Mouse (Mus musculus): Measurements from ENCODE around the gene Dennd1a. TPM values are rescaled to one million over a fixed set of nuclear protein-coding genes. Genes with fewer than 3 reads are reported as not detected.

Gene Dennd1a
- polyA plus RNA-seq, 1 experiment: 36.2 TPM

- Histone ChIP-seq H3K27me3 (replicated peaks; ENCODE audit: control insufficient read depth, insufficient read depth, low read length) (no peaks in the 10 kb centered on the region), H3K4me3 (ENCODE audit: insufficient read depth, low read depth, low read length) (no peak overlapping the region), H3K4me1 (ENCODE audit: control insufficient read depth, insufficient read depth, low read length) (peaks cover 20% of the 10 kb centered on the region), H3K27ac (ENCODE audit: insufficient read depth, low read depth, low read length) (no peak overlapping the region), H3K36me3 (ENCODE audit: control insufficient read depth, insufficient read depth, low read length) (no peaks in the 10 kb centered on the region)
- DNase-seq: peak; percentile 41
- WGBS: 78% methylated on average over 4 of the region's 4 CpGs
- no peak for TF ChIP-seq CTCF (conservative IDR thresholded peaks at IDR 0.05; ENCODE audit: insufficient read depth, insufficient read length, low read depth, low read length)
- no peak for TF ChIP-seq POLR2A (IDR thresholded peaks at IDR 0.05; ENCODE audit: low read depth, low read length)
Observed at GRCm38 (mm10) chr2:38099120-38099773, 187.9 kb downstream of the Dennd1a start.

GRCm38 (mm10) chr2:38097469-38097868, 189.7 kb downstream of the Dennd1a start:
- TF ChIP-seq POLR2A (IDR thresholded peaks at IDR 0.05; ENCODE audit: low read depth, low read length): no peak
- no peak for TF ChIP-seq CTCF (conservative IDR thresholded peaks at IDR 0.05; ENCODE audit: insufficient read depth, insufficient read length, low read depth, low read length)
- no peaks in the 10 kb centered on the region for H3K36me3 ChIP-seq (ENCODE audit: control insufficient read depth, insufficient read depth, low read length)
- WGBS: 94% methylated on average over 3 of the region's 3 CpGs
- no peak overlapping the region for H3K4me3 ChIP-seq (ENCODE audit: insufficient read depth, low read depth, low read length)
- DNase-seq: no peak
- H3K4me1 ChIP-seq (ENCODE audit: control insufficient read depth, insufficient read depth, low read length): peaks cover 23% of the 10 kb centered on the region
- H3K27ac ChIP-seq (ENCODE audit: insufficient read depth, low read depth, low read length): no peak overlapping the region
- no peaks in the 10 kb centered on the region for H3K27me3 ChIP-seq (replicated peaks; ENCODE audit: control insufficient read depth, insufficient read depth, low read length)

- DNase-seq: peak; percentile 41
- Histone ChIP-seq H3K27me3 (replicated peaks; ENCODE audit: control insufficient read depth, insufficient read depth, low read length) (no peaks in the 10 kb centered on the region), H3K36me3 (ENCODE audit: control insufficient read depth, insufficient read depth, low read length) (no peaks in the 10 kb centered on the region), H3K27ac (ENCODE audit: insufficient read depth, low read depth, low read length) (0 out of 2 replicates have a peak overlapping the region, but pooled peaks have one; percentile 20), H3K4me1 (ENCODE audit: control insufficient read depth, insufficient read depth, low read length) (peaks cover 23% of the 10 kb centered on the region), H3K4me3 (ENCODE audit: insufficient read depth, low read depth, low read length) (no peak overlapping the region)
- TF ChIP-seq POLR2A (IDR thresholded peaks at IDR 0.05; ENCODE audit: low read depth, low read length) (no peak), CTCF (conservative IDR thresholded peaks at IDR 0.05; ENCODE audit: insufficient read depth, insufficient read length, low read depth, low read length) (no peak)
Observed at GRCm38 (mm10) chr2:38096328-38096727, 190.9 kb downstream of the Dennd1a start.

- H3K27ac ChIP-seq (ENCODE audit: insufficient read depth, low read depth, low read length): no peak overlapping the region
- peaks cover 23% of the 10 kb centered on the region for H3K4me1 ChIP-seq (ENCODE audit: control insufficient read depth, insufficient read depth, low read length)
- H3K36me3 ChIP-seq (ENCODE audit: control insufficient read depth, insufficient read depth, low read length): no peaks in the 10 kb centered on the region
- no peak for DNase-seq
- WGBS: 67% methylated on average over 2 of the region's 2 CpGs
- TF ChIP-seq CTCF (conservative IDR thresholded peaks at IDR 0.05; ENCODE audit: insufficient read depth, insufficient read length, low read depth, low read length): no peak
- no peak for TF ChIP-seq POLR2A (IDR thresholded peaks at IDR 0.05; ENCODE audit: low read depth, low read length)
- H3K4me3 ChIP-seq (ENCODE audit: insufficient read depth, low read depth, low read length): no peak overlapping the region
- no peaks in the 10 kb centered on the region for H3K27me3 ChIP-seq (replicated peaks; ENCODE audit: control insufficient read depth, insufficient read depth, low read length)
Observed at GRCm38 (mm10) chr2:38094380-38095163, 192.6 kb downstream of the Dennd1a start.

- H3K36me3 ChIP-seq (ENCODE audit: control insufficient read depth, insufficient read depth, low read length): no peaks in the 10 kb centered on the region
- H3K4me3 ChIP-seq (ENCODE audit: insufficient read depth, low read depth, low read length): no peak overlapping the region
- H3K27ac ChIP-seq (ENCODE audit: insufficient read depth, low read depth, low read length): no peak overlapping the region
- H3K27me3 ChIP-seq (replicated peaks; ENCODE audit: control insufficient read depth, insufficient read depth, low read length): no peaks in the 10 kb centered on the region
- peaks cover 18% of the 10 kb centered on the region for H3K4me1 ChIP-seq (ENCODE audit: control insufficient read depth, insufficient read depth, low read length)
- no peak for TF ChIP-seq CTCF (conservative IDR thresholded peaks at IDR 0.05; ENCODE audit: insufficient read depth, insufficient read length, low read depth, low read length)
- TF ChIP-seq POLR2A (IDR thresholded peaks at IDR 0.05; ENCODE audit: low read depth, low read length): no peak
- DNase-seq: no peak
Observed at GRCm38 (mm10) chr2:38093968-38094367, 193.2 kb downstream of the Dennd1a start.

GRCm38 (mm10) chr2:38093242-38093641, 193.9 kb downstream of the Dennd1a start:
- 92% methylated on average over 3 of the region's 3 CpGs for WGBS
- TF ChIP-seq CTCF (conservative IDR thresholded peaks at IDR 0.05; ENCODE audit: insufficient read depth, insufficient read length, low read depth, low read length): no peak
- no peak for TF ChIP-seq POLR2A (IDR thresholded peaks at IDR 0.05; ENCODE audit: low read depth, low read length)
- no peak for DNase-seq
- H3K4me1 ChIP-seq (ENCODE audit: control insufficient read depth, insufficient read depth, low read length): peaks cover 24% of the 10 kb centered on the region; the same call in 1 of the 2 replicates
- H3K36me3 ChIP-seq (ENCODE audit: control insufficient read depth, insufficient read depth, low read length): no peaks in the 10 kb centered on the region
- H3K27me3 ChIP-seq (replicated peaks; ENCODE audit: control insufficient read depth, insufficient read depth, low read length): no peaks in the 10 kb centered on the region
- H3K4me3 ChIP-seq (ENCODE audit: insufficient read depth, low read depth, low read length): no peak overlapping the region
- H3K27ac ChIP-seq (ENCODE audit: insufficient read depth, low read depth, low read length): no peak overlapping the region

- WGBS: 54% methylated on average over 1 of the region's 1 CpGs
- no peak overlapping the region for H3K4me3 ChIP-seq (ENCODE audit: insufficient read depth, low read depth, low read length)
- H3K27me3 ChIP-seq (replicated peaks; ENCODE audit: control insufficient read depth, insufficient read depth, low read length): no peaks in the 10 kb centered on the region
- peak overlapping the region; percentile 33 for H3K27ac ChIP-seq (ENCODE audit: insufficient read depth, low read depth, low read length)
- peak; percentile 85 for DNase-seq
- H3K4me1 ChIP-seq (ENCODE audit: control insufficient read depth, insufficient read depth, low read length): peaks cover 16% of the 10 kb centered on the region; the same call in 1 of the 2 replicates
- no peaks in the 10 kb centered on the region for H3K36me3 ChIP-seq (ENCODE audit: control insufficient read depth, insufficient read depth, low read length)
- TF ChIP-seq POLR2A (IDR thresholded peaks at IDR 0.05; ENCODE audit: low read depth, low read length) (no peak), CTCF (conservative IDR thresholded peaks at IDR 0.05; ENCODE audit: insufficient read depth, insufficient read length, low read depth, low read length) (no peak)
Observed at GRCm38 (mm10) chr2:38088346-38088745, 198.8 kb downstream of the Dennd1a start.
